Mouse (Mus musculus) layer of hippocampus, adult 9-10 months (tissue): Measurements from ENCODE around the gene Nlrc4.
"Not testable (repeated sequence)": the region's sequence is repeated elsewhere in the genome, so short reads cannot be mapped to it uniquely, and the experiment has no call there.

Source experiments
- DNase-seq: peaks from one replicate; pipeline ENCODE4 v3.0.0; 2022; ENCODE audit warnings: low spot score

Nlrc4 gene

DNA sequence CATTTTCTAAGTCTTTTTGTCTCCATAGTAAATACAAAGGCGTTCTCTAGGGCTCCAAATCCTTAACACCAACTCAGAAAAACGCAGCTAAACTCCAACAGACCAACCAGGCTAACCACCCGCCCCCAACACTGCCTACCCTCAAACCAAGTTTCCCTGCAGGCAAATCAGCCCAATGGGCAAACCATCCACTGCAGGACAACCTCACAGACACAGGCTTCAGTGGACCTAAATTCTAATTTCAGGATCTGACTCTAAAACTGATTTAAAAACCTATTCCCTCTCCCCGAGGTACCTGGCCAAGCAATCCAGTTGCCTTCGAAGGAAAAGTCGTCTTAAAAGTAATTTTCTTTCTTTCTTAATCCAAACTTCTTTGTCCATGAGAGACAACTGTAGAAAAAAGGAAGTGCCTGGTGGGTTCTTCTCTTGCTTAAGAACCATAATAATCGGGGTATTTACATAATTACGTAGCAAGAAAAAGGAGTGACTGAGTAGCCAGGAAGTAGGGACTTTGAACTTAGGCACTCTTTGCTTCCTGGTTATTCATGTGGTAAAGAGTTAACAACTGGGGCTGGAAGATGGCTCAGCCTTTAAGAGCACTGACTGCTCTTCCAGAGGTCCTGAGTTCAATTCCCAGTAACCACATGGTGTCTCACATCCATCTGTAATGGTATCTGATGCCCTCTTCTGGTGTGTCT is at the start of gene Nlrc4:
Gene Nlrc4, minus strand, starts transcription at position 432 of the 698 bp plus-strand sequence.
- no peak for DNase-seq

GRCm38 (mm10) chr17:74508600-74508999 is 49.7 kb upstream of the Nlrc4 start:
- no peak for DNase-seq

DNA sequence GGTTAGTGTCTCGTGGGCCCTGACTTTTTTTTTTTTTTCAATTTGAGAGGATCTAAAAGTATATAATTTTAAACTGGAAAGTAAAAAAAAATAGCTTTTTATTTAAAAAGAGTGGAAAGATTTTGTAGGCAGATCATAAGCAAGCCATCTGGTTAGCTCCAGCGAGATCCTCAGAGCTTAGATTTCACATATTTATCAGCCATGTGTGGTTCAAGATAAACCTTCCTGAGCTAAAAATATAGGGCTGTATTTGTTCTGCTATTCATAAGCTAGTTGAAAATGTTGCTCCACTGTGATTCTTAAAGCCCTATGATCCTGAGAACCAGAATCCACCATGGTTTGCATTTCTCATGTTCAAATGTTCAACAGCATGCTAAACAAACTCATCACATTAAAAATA is 49.0 kb upstream of the Nlrc4 start:
- no peak for DNase-seq

DNA sequence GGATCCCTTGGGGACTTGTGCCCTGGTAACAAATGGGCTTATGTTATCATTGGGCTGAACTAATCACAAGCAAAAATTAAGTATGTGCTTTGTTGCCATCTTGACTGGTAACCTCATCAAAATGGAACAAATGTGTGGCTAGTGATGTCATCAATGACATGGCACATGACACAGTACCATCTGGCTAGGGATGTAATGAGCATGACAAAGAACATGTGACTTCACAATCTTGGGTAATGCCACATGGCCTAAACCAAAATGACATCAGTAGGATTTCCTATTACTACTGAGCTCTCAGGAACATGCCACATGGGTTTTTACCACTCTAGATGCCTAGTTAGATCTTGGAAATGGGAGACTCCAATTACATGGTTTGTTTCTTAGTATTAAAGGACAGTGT is 42.1 kb upstream of the Nlrc4 start:
- no peak for DNase-seq

DNA sequence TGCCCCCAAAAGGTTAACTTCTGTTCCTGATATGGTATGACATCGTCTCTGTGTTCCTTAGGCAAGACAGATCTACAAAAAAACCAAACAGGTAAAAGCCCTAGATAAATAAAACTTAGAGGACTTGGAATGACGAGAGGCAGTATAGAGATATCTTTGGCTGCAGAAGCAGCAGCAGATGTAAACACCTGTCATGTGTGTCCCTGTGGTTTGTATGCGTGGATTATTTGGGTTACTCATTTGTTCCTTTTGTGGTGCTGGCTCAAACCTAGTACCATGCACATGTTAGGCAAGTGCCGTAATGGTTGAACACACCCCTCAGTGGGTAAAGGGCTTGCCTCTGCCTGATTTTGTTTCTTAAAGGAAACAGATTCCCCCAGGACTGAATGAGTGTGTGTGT is 41.3 kb upstream of the Nlrc4 start:
- DNase-seq = no peak

- DNase-seq = no peak
These were observed 32.6 kb upstream of the Nlrc4 start for GRCm38 (mm10) chr17:74491565-74491964.

DNA sequence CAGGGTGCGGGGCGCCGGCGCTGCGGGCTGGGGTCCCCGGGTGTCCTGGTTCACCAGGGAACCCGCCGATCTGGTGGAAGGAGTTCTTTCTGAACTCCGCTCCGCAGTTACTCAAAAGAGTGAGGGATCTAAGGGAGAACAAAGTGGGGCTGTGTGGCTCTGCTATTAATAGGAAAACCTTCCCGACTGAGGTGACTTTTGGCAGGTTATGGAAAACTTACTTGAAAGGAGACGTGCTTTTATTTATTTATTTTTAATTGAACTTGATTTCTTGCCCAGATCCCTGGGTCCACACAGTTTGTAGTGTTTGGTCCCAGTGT is 30.9 kb upstream of the Nlrc4 start:
- DNase-seq = no peak

DNA sequence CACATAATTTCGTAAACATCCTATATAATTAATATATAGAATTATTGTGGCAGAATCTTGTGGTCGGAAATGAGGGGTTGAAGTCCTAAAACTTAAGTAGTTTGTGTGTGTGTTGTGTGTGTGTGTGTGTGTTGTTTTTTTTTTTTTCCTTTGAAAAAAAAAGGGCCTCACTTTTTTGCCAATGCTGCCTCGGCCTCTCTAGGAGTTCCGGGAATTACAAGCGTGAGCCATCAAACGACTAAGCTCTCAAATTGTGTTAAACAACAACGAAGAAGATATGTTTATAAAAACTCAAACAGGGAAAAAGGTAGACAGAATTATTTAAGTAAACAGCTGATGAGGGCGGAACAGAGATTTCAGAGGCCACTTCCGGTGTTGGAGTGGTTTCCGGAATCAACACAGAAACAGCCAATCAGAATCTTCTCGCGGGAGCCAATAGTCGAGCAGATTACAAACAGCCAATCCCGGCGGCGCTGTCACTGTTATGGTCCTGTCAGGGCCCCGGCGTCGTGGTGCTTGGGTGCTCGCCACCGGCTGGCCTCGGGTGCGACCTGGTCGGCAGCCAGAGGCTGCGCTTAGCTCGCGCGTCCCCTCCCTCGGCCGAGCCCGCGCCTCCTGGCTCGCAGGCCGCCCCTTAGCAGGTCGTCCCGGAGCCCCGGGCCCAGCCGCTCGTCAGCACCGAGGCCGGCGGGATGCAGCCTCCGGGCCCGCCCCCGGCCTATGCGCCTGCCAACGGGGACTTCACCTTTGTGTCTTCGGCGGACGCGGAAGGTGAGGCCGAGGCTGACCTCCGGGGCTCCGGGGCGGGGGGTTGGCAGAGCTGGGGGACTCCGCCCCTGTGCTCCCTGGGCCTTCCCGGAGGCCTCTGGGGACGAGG is 30.3 kb upstream of the Nlrc4 start, which contains the start of gene Yipf4:
Gene Yipf4, plus strand, starts transcription at position 470 of the 877 bp plus-strand sequence.
- peak; percentile 99 for DNase-seq

DNA sequence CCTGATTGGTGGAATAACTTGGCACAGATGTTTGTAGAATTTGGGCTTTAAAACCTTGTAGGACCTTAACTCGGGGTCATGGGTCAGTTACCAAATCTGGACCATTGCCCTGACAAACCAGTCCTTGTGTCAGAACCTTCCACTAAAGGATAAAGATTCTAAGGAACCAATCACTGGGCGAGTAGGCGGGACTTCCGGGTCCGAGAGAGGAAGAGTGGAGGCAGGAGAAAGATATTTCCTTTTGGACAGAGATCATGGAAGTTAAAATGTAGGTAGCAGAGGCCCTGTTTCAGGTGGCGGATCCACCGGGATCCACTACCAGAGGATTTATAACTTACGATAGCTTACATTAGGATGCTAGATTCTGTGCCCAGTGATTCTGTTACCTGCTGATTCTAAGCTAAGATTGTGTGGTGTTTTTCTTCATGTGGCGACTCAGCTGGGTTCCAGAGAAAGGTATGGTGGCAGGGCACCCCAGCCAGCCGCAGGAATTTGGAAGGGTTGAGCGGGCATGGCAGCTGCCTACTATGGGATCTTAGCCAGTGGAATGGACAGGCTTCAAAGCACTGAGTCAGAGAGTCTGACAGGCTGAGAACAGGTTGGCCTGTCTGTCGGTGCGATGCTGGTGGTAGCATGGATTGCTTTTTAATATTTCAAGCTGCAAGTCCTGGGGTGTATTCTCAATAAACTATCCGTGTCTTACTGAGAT is 21.6 kb upstream of the Nlrc4 start:
- no peak for DNase-seq

- DNase-seq = not testable (repeated sequence)
These were observed 11.2 kb upstream of the Nlrc4 start for GRCm38 (mm10) chr17:74470133-74470532.

GRCm38 (mm10) chr17:74467981-74468380 is 9.0 kb upstream of the Nlrc4 start:
- not testable (repeated sequence) for DNase-seq

DNA sequence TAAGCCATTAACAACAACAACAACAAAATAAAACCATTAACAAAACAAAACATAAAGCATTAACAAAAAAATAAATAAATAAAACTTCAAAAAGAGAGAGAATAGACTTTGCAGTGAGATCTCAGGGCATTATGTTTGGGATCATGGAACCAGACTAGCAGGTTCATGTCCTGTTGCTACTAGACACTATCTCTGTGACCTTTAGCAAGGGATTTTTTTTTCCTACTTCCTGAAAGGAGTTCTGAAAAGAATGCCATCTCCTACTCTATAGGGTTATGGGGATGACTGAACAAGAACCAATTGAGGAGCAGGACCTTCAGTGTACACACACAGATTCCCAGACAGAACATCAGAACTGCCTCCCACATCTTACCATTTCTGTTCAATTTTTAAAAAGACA is 4.6 kb upstream of the Nlrc4 start:
- no peak for DNase-seq

DNA sequence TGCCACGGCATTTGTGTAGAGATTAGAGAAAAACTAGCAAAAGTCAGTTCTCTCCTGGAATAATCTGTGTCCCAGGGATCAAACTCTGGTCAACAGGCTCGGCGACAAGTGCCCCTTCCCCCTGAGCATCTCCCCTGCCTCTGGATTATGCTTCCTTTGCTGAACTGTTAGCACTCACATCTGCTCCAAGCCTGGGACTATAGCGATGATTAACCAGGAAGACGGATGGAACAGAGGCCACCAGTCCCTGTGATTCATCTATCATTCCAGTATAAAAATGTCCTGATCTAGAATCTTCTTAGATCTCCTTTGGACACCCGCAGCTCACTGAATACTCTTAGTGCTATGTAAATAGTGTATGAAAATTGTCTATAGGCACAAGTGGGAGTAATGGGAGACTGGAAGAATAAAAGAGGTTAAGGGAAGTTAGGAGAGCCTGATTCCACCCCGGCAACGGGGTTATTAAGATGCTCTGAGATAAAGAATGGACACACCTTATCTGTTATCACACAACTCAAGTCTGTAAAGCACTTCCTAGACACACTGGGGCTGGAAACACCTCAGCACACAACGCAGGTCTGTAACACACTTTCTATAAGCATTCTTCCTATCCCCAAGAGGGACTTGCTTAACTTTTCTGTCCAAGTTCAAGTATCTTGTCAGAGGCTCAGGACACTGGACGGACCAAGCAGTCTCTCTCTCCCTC is 817 bp downstream of the Nlrc4 start:
- no peak for DNase-seq

DNA sequence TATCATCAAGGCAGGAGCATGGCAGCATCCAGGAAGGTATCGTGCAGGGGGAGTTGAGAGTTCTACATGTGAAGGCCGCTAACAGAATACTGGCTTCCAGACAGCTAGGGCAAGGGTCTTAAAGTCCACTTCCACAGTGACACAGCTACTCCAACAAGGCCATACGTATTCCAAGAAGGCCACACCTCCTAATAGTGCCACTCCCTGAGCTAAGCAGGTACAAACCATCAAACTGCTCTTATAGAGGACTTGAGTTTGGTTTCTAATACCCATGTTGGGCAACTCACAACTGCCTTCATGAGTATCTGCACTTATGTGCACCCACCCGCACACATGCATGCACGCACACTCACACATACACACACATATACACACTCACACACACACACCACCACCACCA is 2.1 kb downstream of the Nlrc4 start:
- DNase-seq = no peak

- DNase-seq = no peak
These were observed 3.5 kb downstream of the Nlrc4 start for GRCm38 (mm10) chr17:74455426-74455825.

DNA sequence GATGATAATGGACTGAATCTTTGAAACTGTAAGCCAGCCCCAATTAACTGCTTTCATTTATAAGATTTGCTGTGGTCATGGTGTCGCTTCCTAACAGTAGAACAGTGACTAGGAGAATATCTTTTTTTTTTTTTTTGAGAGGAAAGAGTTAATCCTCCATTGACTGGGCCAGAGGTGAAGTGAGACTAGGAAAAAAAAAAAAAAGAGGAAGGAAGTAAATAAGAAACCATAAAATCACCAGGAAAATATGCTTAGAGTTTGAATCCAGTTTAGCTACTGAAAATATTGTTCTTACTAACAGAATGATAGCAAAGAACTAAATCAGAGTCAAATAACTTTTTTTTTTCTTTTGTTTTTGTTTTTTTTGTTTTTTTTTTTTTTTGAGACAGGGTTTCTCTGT is 4.3 kb downstream of the Nlrc4 start:
- no peak for DNase-seq

DNA sequence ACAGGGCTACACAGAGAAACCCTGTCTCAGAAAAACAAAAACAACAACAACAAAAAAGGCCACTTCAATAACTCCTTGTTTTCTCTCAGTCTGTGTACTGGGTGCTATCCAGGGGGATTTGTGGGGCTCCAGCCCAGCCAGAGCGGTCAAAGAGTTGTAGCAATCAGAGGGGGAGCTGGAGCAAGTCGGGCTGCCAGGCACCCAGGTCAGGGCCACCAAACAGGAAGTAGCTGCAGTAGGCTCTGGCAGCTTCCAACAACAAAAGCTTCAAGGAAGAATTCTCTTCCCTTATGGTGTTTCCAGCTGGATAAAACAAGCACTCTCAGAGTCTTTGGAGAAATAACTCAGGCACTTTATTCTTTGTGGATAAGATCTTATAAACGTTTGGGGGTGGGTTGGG is 5.0 kb downstream of the Nlrc4 start:
- DNase-seq = no peak

GRCm38 (mm10) chr17:74449776-74450175 is 9.2 kb downstream of the Nlrc4 start:
- no peak for DNase-seq

DNA sequence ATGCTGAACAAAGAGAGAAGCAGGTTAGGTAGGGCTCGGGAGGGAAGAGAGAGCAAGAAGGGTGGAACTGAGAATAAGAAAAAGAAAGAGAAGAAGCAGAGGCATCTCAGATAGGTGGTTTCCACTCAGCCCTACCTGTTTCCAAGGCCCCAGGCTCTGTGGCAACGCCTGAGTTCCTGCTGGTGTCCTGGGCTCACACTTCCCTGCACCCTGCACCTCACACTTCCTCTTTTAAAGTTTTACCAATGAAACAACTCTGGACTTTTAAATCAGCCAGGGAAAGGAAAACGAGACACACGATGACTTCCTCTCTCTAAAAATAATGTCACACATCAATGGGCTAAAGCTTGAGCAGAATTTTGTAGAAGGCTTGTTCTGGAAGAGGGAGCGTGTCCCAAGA is 18.5 kb downstream of the Nlrc4 start:
- no peak for DNase-seq

- no peak for DNase-seq
These were observed 21.2 kb downstream of the Nlrc4 start for GRCm38 (mm10) chr17:74437762-74438161.

GRCm38 (mm10) chr17:74432631-74433030 is 26.3 kb downstream of the Nlrc4 start:
- no peak for DNase-seq

- DNase-seq = no peak
These were observed 27.5 kb downstream of the Nlrc4 start for GRCm38 (mm10) chr17:74431481-74431880.
